Mouse (Mus musculus) lung, embryonic 16.5 days (tissue): Measurements from ENCODE around the gene Pigk. TPM values are rescaled to one million over a fixed set of nuclear protein-coding genes. Genes with fewer than 3 reads are reported as not detected.

Experiments used
- ATAC-seq: fragments of 200-750 bp; cut with Nextera tagmentation; 2 replicates; pipeline ENCODE4 v1.8.0; 2017; ENCODE audit warnings: low read depth, mild to moderate bottlenecking, moderate library complexity
- H3K27ac ChIP-seq: fragments of 300-500 bp; sonication (generic); 2 replicates; pipeline ENCODE4 v1.5.1; 2014; ENCODE audit warnings: mild to moderate bottlenecking, control low read depth, low read length
- H3K27me3 ChIP-seq: fragments of 300-500 bp; sonication (generic); 2 replicates; pipeline ENCODE4 v1.6.1; 2014; ENCODE audit warnings: low read depth, low read length, mixed read lengths; ENCODE audit not compliant: control insufficient read depth, insufficient read depth
- H3K36me3 ChIP-seq: fragments of 300-500 bp; sonication (generic); 2 replicates; pipeline ENCODE4 v1.6.1; 2014; ENCODE audit warnings: low read length; ENCODE audit not compliant: control insufficient read depth, insufficient read depth
- H3K4me1 ChIP-seq: fragments of 300-500 bp; sonication (generic); replicated peaks from 2 replicates; pipeline ENCODE4 v1.6.1; 2014; ENCODE audit warnings: low read length, mixed read lengths; ENCODE audit not compliant: control insufficient read depth, insufficient read depth
- H3K4me2 ChIP-seq: fragments of 300-500 bp; sonication (generic); 2 replicates; pipeline ENCODE4 v1.6.1; 2014; ENCODE audit warnings: low read depth, low read length, control low read depth
- H3K4me3 ChIP-seq: fragments of 300-500 bp; sonication (generic); 2 replicates; pipeline ENCODE4 v1.5.1; 2014; ENCODE audit warnings: mild to moderate bottlenecking, low read length, control low read depth
- H3K9ac ChIP-seq: fragments of 300-500 bp; sonication (generic); 2 replicates; pipeline ENCODE4 v1.6.1; 2014; ENCODE audit warnings: low read length, control low read depth
- H3K9me3 ChIP-seq: fragments of 300-500 bp; sonication (generic); 2 replicates; pipeline ENCODE4 v1.6.1; 2016; ENCODE audit warnings: low read length; ENCODE audit not compliant: control insufficient read depth
- WGBS: fragments of 180-500 bp; shearing (Covaris S2); extraction: QIAGEN DNeasy Blood & Tissue Kit; methylation state at CpG from one replicate; pipeline ENCODE4 v1.1.7; 2014; 5-methylcytosine and 5-hydroxymethylcytosine counted together
- polyA plus RNA-seq: library from polyadenylated mRNA; unstranded; fragments of >200 nt; fragmentation: Nextera tagmentation; extraction: Ambion mirVana; gene quantifications from 2 replicates; pipeline ENCODE4 v1.2.1, GENCODE M21; 2015

Gene Pigk
- polyA plus RNA-seq, 1 experiment from 2014 or later: 50.3 TPM

DNA sequence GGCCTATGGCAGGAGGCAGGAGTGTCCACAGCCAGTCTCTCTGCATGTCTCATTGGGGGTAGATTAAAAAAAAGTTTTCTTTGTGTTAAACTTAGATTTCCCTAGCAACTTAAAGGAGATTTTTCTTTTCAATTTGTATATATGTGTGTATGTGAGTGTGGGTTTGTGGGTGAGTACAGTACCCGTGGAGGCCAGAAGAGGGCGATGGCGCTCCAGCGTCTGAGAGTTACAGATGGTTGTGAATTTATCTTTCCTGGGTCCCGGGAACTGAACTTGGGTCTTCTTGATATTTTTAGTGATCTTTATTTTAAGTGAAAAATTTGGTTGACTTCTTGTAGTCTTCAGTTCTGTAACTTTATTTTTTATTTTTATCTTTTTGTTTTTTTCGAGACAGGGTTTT lies 7.4 kb downstream of the Pigk start:
- 90% methylated on average over 6 of the region's 6 CpGs for WGBS
- no peak for ATAC-seq
- H3K9ac ChIP-seq: no peak overlapping the region

DNA sequence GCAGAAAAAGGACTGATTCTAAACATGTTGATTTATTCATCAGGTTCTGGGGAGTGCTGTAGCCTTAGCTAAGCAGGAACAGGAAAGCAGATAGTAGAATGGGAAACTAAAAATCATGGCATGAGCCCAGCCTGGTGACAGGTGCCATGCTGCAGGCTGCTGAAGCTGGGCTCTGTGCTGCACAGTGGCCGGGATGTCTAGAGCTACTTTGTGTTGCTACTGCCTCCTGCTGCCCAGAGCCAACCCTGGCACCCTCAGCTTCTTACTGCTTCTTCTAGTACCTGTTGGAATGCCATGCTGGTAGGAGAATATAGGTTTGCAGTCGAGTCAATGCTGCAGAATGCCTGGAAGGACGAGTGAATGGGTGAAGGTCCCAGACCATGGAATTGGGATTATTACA lies 8.9 kb downstream of the Pigk start:
- H3K4me3 ChIP-seq: no peak overlapping the region
- 0 out of 2 replicates have a peak, but pooled peaks cover 3% of the 10 kb centered on the region for H3K36me3 ChIP-seq
- H3K27ac ChIP-seq: no peak overlapping the region
- ATAC-seq: no peak
- 48% methylated on average over 3 of the region's 3 CpGs for WGBS
- H3K27me3 ChIP-seq: no peaks in the 10 kb centered on the region
- H3K4me1 ChIP-seq: no peaks in the 10 kb centered on the region
- H3K9ac ChIP-seq: no peak overlapping the region
- no peaks in the 10 kb centered on the region for H3K9me3 ChIP-seq
- H3K4me2 ChIP-seq: no peak overlapping the region

More for the DNA sequence above, 7.4 kb downstream of the Pigk start:
- Histone ChIP-seq H3K27ac (no peak overlapping the region), H3K4me2 (no peak overlapping the region), H3K9me3 (no peaks in the 10 kb centered on the region), H3K4me3 (no peak overlapping the region), H3K27me3 (no peaks in the 10 kb centered on the region), H3K36me3 (0 out of 2 replicates have a peak, but pooled peaks cover 3% of the 10 kb centered on the region), H3K4me1 (no peaks in the 10 kb centered on the region)

DNA sequence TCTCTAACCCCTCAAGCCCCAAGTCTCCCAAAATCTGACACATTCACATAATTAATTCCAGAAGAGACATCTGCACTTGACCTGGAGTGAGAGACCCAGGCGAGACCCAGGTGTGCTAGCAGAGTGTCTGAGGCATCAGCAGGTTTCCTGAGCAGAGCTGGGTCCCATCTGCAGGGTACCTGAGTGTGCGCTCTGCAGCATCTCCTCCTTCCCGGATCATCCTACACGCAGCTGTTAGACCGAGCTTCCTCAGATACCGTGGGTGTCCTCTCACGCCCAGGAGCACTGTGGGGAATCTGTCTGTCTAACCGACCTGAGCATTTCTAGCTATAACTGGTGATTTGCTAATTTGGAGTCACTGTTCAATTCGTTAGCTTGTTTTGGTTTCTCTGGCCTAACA lies 10.5 kb downstream of the Pigk start:
- Histone ChIP-seq H3K9me3 (no peaks in the 10 kb centered on the region), H3K36me3 (0 out of 2 replicates have a peak, but pooled peaks cover 3% of the 10 kb centered on the region), H3K4me1 (no peaks in the 10 kb centered on the region), H3K9ac (no peak overlapping the region), H3K4me2 (no peak overlapping the region), H3K4me3 (no peak overlapping the region), H3K27ac (no peak overlapping the region), H3K27me3 (no peaks in the 10 kb centered on the region)
- 85% methylated on average over 9 of the region's 9 CpGs for WGBS
- ATAC-seq: no peak

- Histone ChIP-seq H3K9ac (no peak overlapping the region), H3K4me2 (no peak overlapping the region), H3K4me1 (no peaks in the 10 kb centered on the region), H3K27me3 (no peaks in the 10 kb centered on the region), H3K36me3 (0 out of 2 replicates have a peak, but pooled peaks cover under 1% of the 10 kb centered on the region), H3K27ac (no peak overlapping the region), H3K9me3 (no peaks in the 10 kb centered on the region), H3K4me3 (no peak overlapping the region)
- WGBS: 77% methylated on average over 6 of the region's 6 CpGs
- ATAC-seq: no peak
Observed at GRCm38 (mm10) chr3:152728238-152728637, 14.3 kb downstream of the Pigk start.

GRCm38 (mm10) chr3:152733011-152733410 lies 19.1 kb downstream of the Pigk start:
- no peak overlapping the region for H3K4me2 ChIP-seq
- H3K4me3 ChIP-seq: no peak overlapping the region
- no peaks in the 10 kb centered on the region for H3K36me3 ChIP-seq
- H3K27me3 ChIP-seq: no peaks in the 10 kb centered on the region
- no peaks in the 10 kb centered on the region for H3K4me1 ChIP-seq
- ATAC-seq: no peak
- H3K27ac ChIP-seq: no peak overlapping the region
- no peaks in the 10 kb centered on the region for H3K9me3 ChIP-seq
- WGBS: 91% methylated on average over 4 of the region's 4 CpGs
- H3K9ac ChIP-seq: no peak overlapping the region

- no peaks in the 10 kb centered on the region for H3K27me3 ChIP-seq
- H3K9ac ChIP-seq: no peak overlapping the region
- no peak overlapping the region for H3K4me3 ChIP-seq
- H3K36me3 ChIP-seq: no peaks in the 10 kb centered on the region
- no peaks in the 10 kb centered on the region for H3K9me3 ChIP-seq
- no peak for ATAC-seq
- H3K27ac ChIP-seq: no peak overlapping the region
- H3K4me2 ChIP-seq: no peak overlapping the region
- no peaks in the 10 kb centered on the region for H3K4me1 ChIP-seq
Observed at GRCm38 (mm10) chr3:152733513-152733912, 19.6 kb downstream of the Pigk start.

DNA sequence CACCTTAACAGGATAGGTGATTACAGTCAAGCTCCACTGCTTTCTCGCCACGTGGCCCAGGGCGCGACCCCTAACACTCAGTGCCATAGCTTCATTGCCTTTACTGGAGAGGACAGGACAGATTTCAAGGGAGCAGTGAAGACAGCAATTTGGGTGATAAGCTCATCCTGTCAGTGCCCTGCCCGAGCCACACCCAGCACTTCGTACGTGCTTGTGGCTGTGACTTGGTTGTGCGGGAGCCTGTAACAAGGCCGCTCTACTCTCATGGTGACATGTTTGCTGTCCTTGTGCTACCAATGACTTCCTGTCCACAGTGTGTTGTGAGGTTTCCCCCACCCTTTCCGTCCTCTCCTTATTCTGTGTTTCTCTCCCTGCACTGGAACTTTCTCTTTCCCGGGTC lies 20.2 kb downstream of the Pigk start:
- 87% methylated on average over 11 of the region's 11 CpGs for WGBS
- ATAC-seq: no peak
- H3K4me3 ChIP-seq: no peak overlapping the region
- no peaks in the 10 kb centered on the region for H3K27me3 ChIP-seq
- H3K4me1 ChIP-seq: no peaks in the 10 kb centered on the region
- H3K9me3 ChIP-seq: no peaks in the 10 kb centered on the region
- no peaks in the 10 kb centered on the region for H3K36me3 ChIP-seq
- H3K4me2 ChIP-seq: no peak overlapping the region
- H3K9ac ChIP-seq: no peak overlapping the region
- no peak overlapping the region for H3K27ac ChIP-seq

DNA sequence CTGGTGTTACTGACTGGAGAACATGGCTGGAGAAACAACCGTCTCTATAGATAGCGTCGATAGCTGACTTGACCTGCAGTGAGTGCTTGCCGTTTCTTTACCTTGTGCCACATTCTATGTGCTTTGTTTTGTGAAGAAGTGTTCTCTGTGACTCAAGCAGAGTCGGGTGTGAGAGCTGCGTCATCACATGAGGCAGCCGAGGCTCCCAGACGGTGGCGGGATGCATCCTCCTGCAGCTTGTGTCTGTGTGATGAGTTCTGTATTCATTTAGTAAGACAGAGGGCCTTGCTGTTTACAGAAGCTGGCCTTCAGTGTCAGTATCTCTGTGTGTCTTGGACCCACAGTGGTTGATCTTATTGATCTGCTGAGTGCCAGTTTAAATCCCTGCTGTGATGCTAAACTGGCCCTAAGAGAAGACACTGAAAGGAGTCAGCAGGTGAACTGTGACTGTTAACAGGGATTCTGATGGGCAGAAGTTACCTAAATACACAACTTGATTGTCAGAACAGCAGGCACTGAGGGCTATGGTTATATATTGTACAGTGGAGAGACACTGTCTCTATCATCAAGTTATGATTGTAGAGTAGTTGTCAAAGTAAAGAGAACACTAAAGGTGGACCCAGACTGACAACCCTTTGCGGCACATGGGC lies 21.8 kb downstream of the Pigk start:
- Histone ChIP-seq H3K36me3 (no peaks in the 10 kb centered on the region), H3K9me3 (no peaks in the 10 kb centered on the region), H3K27ac (no peak overlapping the region), H3K4me1 (no peaks in the 10 kb centered on the region), H3K4me3 (no peak overlapping the region), H3K9ac (no peak overlapping the region), H3K4me2 (no peak overlapping the region), H3K27me3 (no peaks in the 10 kb centered on the region)
- WGBS: 58% methylated on average over 10 of the region's 10 CpGs
- no peak for ATAC-seq

DNA sequence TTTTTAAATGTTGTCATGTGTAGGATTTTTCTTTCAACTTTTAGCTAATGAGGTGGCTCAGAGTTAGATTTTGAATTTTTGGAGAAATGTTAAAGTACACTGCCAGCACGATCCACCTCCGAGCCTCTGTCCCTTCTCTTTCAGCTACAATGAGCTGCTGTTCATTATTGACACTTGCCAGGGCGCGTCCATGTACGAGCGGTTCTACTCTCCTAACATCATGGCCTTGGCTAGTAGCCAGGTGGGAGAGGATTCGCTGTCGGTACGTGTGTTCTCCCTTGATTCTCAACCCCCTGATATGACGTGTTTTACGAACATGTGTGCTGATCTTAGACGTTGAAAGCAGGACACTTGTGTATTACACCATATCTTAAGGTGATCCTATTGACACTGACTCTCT lies 30.4 kb downstream of the Pigk start:
- no peaks in the 10 kb centered on the region for H3K36me3 ChIP-seq
- no peaks in the 10 kb centered on the region for H3K4me1 ChIP-seq
- H3K9me3 ChIP-seq: no peaks in the 10 kb centered on the region
- H3K4me3 ChIP-seq: no peak overlapping the region
- no peak for ATAC-seq
- no peak overlapping the region for H3K4me2 ChIP-seq
- H3K27ac ChIP-seq: no peak overlapping the region
- H3K27me3 ChIP-seq: no peaks in the 10 kb centered on the region
- H3K9ac ChIP-seq: no peak overlapping the region
- WGBS: 68% methylated on average over 12 of the region's 12 CpGs

- ATAC-seq: no peak
Observed at GRCm38 (mm10) chr3:152745611-152746010, 31.7 kb downstream of the Pigk start.

More at GRCm38 (mm10) chr3:152745611-152746010, 31.7 kb downstream of the Pigk start:
- WGBS: 90% methylated on average over 9 of the region's 9 CpGs
- no peak overlapping the region for H3K27ac ChIP-seq
- no peaks in the 10 kb centered on the region for H3K27me3 ChIP-seq
- H3K9me3 ChIP-seq: no peaks in the 10 kb centered on the region
- H3K9ac ChIP-seq: no peak overlapping the region
- H3K4me3 ChIP-seq: no peak overlapping the region
- no peaks in the 10 kb centered on the region for H3K36me3 ChIP-seq
- H3K4me1 ChIP-seq: no peaks in the 10 kb centered on the region
- no peak overlapping the region for H3K4me2 ChIP-seq
